Mouse (Mus musculus): ENCODE data around the gene Cfap126. TPM values are rescaled to one million over a fixed set of nuclear protein-coding genes. Genes with fewer than 3 reads are reported as not detected.
A peak's percentile ranks its signal among the peaks of the same experiment; 100 is the strongest.
"Not testable (repeated sequence)": the region's sequence is repeated elsewhere in the genome, so short reads cannot be mapped to it uniquely, and the experiment has no call there.

Cfap126 gene
- polyA plus RNA-seq, 1 experiment from 2014 or later, result 6.4 TPM

GRCm38 (mm10) chr1:171072217-171072616, 41.5 kb upstream of the Cfap126 start:
- WGBS, result no CpG with 5 or more reads among the region's 45 CpGs
- H3K9me3 ChIP-seq (ENCODE audit: control insufficient read depth, low read length); H3K9ac ChIP-seq (replicated peaks; ENCODE audit: low read depth, low read length); H3K36me3 ChIP-seq (ENCODE audit: control insufficient read depth, insufficient read depth); H3K4me1 ChIP-seq (replicated peaks; ENCODE audit: control insufficient read depth, insufficient read depth, low read length); H3K27ac ChIP-seq (ENCODE audit: low read length); H3K4me3 ChIP-seq (replicated peaks; ENCODE audit: low read length); H3K4me2 ChIP-seq (ENCODE audit: low read length): not testable (repeated sequence)
- peaks cover 15% of the 10 kb centered on the region for H3K27me3 ChIP-seq (replicated peaks; ENCODE audit: control insufficient read depth, insufficient read depth, low read length)
- peak; percentile 47 for ATAC-seq

- WGBS, result 23% methylated on average over 4 of the region's 10 CpGs
- not testable (repeated sequence) for H3K4me2 ChIP-seq (ENCODE audit: low read length); H3K27ac ChIP-seq (ENCODE audit: low read length); H3K4me3 ChIP-seq (replicated peaks; ENCODE audit: low read length); H3K9ac ChIP-seq (replicated peaks; ENCODE audit: low read depth, low read length); H3K9me3 ChIP-seq (ENCODE audit: control insufficient read depth, low read length); H3K36me3 ChIP-seq (ENCODE audit: control insufficient read depth, insufficient read depth); H3K4me1 ChIP-seq (replicated peaks; ENCODE audit: control insufficient read depth, insufficient read depth, low read length)
- ATAC-seq, result peak; percentile 8
- H3K27me3 ChIP-seq (replicated peaks; ENCODE audit: control insufficient read depth, insufficient read depth, low read length), result peaks cover 15% of the 10 kb centered on the region
These were observed 39.4 kb upstream of the Cfap126 start for GRCm38 (mm10) chr1:171074283-171074682.

- not testable (repeated sequence) for H3K27me3 ChIP-seq (replicated peaks; ENCODE audit: control insufficient read depth, insufficient read depth, low read length); H3K4me2 ChIP-seq (ENCODE audit: low read length); H3K4me3 ChIP-seq (replicated peaks; ENCODE audit: low read length); H3K9ac ChIP-seq (replicated peaks; ENCODE audit: low read depth, low read length); H3K27ac ChIP-seq (ENCODE audit: low read length); H3K36me3 ChIP-seq (ENCODE audit: control insufficient read depth, insufficient read depth); H3K4me1 ChIP-seq (replicated peaks; ENCODE audit: control insufficient read depth, insufficient read depth, low read length); ATAC-seq; H3K9me3 ChIP-seq (ENCODE audit: control insufficient read depth, low read length)
- WGBS, result 68% methylated on average over 3 of the region's 5 CpGs
These were observed 37.5 kb upstream of the Cfap126 start for GRCm38 (mm10) chr1:171076176-171076575.

GRCm38 (mm10) chr1:171077192-171077591, 36.5 kb upstream of the Cfap126 start:
- H3K9ac ChIP-seq (replicated peaks; ENCODE audit: low read depth, low read length); H3K36me3 ChIP-seq (ENCODE audit: control insufficient read depth, insufficient read depth); H3K4me3 ChIP-seq (replicated peaks; ENCODE audit: low read length); H3K4me1 ChIP-seq (replicated peaks; ENCODE audit: control insufficient read depth, insufficient read depth, low read length); ATAC-seq; H3K27ac ChIP-seq (ENCODE audit: low read length); H3K4me2 ChIP-seq (ENCODE audit: low read length); H3K9me3 ChIP-seq (ENCODE audit: control insufficient read depth, low read length): not testable (repeated sequence)
- peaks cover 12% of the 10 kb centered on the region; the same call in 1 of the 2 replicates for H3K27me3 ChIP-seq (replicated peaks; ENCODE audit: control insufficient read depth, insufficient read depth, low read length)
- 29% methylated on average over 5 of the region's 5 CpGs for WGBS

- WGBS, result 1% methylated on average over 13 of the region's 27 CpGs
These were observed 35.8 kb upstream of the Cfap126 start for GRCm38 (mm10) chr1:171077955-171078354.

GRCm38 (mm10) chr1:171078419-171078818, 35.3 kb upstream of the Cfap126 start:
- WGBS, result 23% methylated on average over 11 of the region's 12 CpGs
- H3K9me3 ChIP-seq (ENCODE audit: control insufficient read depth, low read length); H3K9ac ChIP-seq (replicated peaks; ENCODE audit: low read depth, low read length); H3K4me1 ChIP-seq (replicated peaks; ENCODE audit: control insufficient read depth, insufficient read depth, low read length); H3K4me3 ChIP-seq (replicated peaks; ENCODE audit: low read length); H3K36me3 ChIP-seq (ENCODE audit: control insufficient read depth, insufficient read depth); ATAC-seq; H3K27ac ChIP-seq (ENCODE audit: low read length): not testable (repeated sequence)
- Histone ChIP-seq H3K27me3 (replicated peaks; ENCODE audit: control insufficient read depth, insufficient read depth, low read length) (peaks cover 12% of the 10 kb centered on the region; the same call in 1 of the 2 replicates), H3K4me2 (ENCODE audit: low read length) (peak overlapping the region; percentile 41)

More at GRCm38 (mm10) chr1:171077955-171078354, 35.8 kb upstream of the Cfap126 start:
- H3K36me3 ChIP-seq (ENCODE audit: control insufficient read depth, insufficient read depth); H3K4me1 ChIP-seq (replicated peaks; ENCODE audit: control insufficient read depth, insufficient read depth, low read length); H3K9ac ChIP-seq (replicated peaks; ENCODE audit: low read depth, low read length); H3K27ac ChIP-seq (ENCODE audit: low read length); H3K9me3 ChIP-seq (ENCODE audit: control insufficient read depth, low read length); H3K4me3 ChIP-seq (replicated peaks; ENCODE audit: low read length): not testable (repeated sequence)
- peak; percentile 26 for ATAC-seq
- H3K27me3 ChIP-seq (replicated peaks; ENCODE audit: control insufficient read depth, insufficient read depth, low read length), result peaks cover 12% of the 10 kb centered on the region; the same call in 1 of the 2 replicates
- peak overlapping the region; percentile 33; the same call in 1 of the 2 replicates for H3K4me2 ChIP-seq (ENCODE audit: low read length)

GRCm38 (mm10) chr1:171079345-171079744, 34.4 kb upstream of the Cfap126 start:
- not testable (repeated sequence) for H3K4me3 ChIP-seq (replicated peaks; ENCODE audit: low read length); H3K4me1 ChIP-seq (replicated peaks; ENCODE audit: control insufficient read depth, insufficient read depth, low read length); H3K9me3 ChIP-seq (ENCODE audit: control insufficient read depth, low read length); H3K27me3 ChIP-seq (replicated peaks; ENCODE audit: control insufficient read depth, insufficient read depth, low read length); H3K27ac ChIP-seq (ENCODE audit: low read length); H3K4me2 ChIP-seq (ENCODE audit: low read length); H3K9ac ChIP-seq (replicated peaks; ENCODE audit: low read depth, low read length); H3K36me3 ChIP-seq (ENCODE audit: control insufficient read depth, insufficient read depth)
- ATAC-seq, result peak; percentile 50
- WGBS, result 0% methylated on average over 1 of the region's 35 CpGs

GRCm38 (mm10) chr1:171079825-171080224, 33.9 kb upstream of the Cfap126 start:
- not testable (repeated sequence) for H3K36me3 ChIP-seq (ENCODE audit: control insufficient read depth, insufficient read depth); H3K9ac ChIP-seq (replicated peaks; ENCODE audit: low read depth, low read length); H3K4me2 ChIP-seq (ENCODE audit: low read length); H3K4me1 ChIP-seq (replicated peaks; ENCODE audit: control insufficient read depth, insufficient read depth, low read length); H3K27ac ChIP-seq (ENCODE audit: low read length); H3K4me3 ChIP-seq (replicated peaks; ENCODE audit: low read length); H3K27me3 ChIP-seq (replicated peaks; ENCODE audit: control insufficient read depth, insufficient read depth, low read length); H3K9me3 ChIP-seq (ENCODE audit: control insufficient read depth, low read length)
- WGBS, result no CpG with 5 or more reads among the region's 43 CpGs
- peak; percentile 39 for ATAC-seq

GRCm38 (mm10) chr1:171081512-171082231, 32.0 kb upstream of the Cfap126 start:
- not testable (repeated sequence) for H3K27me3 ChIP-seq (replicated peaks; ENCODE audit: control insufficient read depth, insufficient read depth, low read length); H3K9me3 ChIP-seq (ENCODE audit: control insufficient read depth, low read length); H3K4me2 ChIP-seq (ENCODE audit: low read length); H3K27ac ChIP-seq (ENCODE audit: low read length); H3K9ac ChIP-seq (replicated peaks; ENCODE audit: low read depth, low read length); H3K4me1 ChIP-seq (replicated peaks; ENCODE audit: control insufficient read depth, insufficient read depth, low read length); H3K36me3 ChIP-seq (ENCODE audit: control insufficient read depth, insufficient read depth); H3K4me3 ChIP-seq (replicated peaks; ENCODE audit: low read length)
- peak; percentile 16 for ATAC-seq
- 41% methylated on average over 9 of the region's 17 CpGs for WGBS

All from forebrain, embryonic 16.5 days (tissue).